Mouse (Mus musculus): Measurements from ENCODE around the gene Rap2a. TPM values are rescaled to one million over a fixed set of nuclear protein-coding genes. Genes with fewer than 3 reads are reported as not detected.
A peak's percentile ranks its signal among the peaks of the same experiment; 100 is the strongest.

Gene Rap2a
- total and polyA plus RNA-seq, 3 experiments: 1.3 to 1.5 (median 1.4) TPM

DNA sequence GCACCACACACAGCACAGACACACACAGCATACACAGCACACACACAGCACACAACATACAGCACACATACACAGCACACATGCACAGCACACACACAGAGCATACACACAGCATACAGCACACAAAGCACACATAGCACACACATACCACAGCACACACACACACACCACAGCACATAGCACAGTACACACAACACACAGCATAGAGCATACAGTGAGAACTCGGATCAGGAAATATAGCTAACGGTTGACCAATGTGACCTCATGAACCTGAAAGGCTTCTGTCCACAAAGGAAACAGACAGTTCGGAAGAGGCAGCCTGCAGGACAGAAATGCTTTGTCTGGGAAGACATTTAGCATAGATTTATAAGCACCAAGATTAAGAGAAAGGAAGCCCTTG is 61.4 kb downstream of the Rap2a start:
- no peak overlapping the region for H3K4me2 ChIP-seq (ENCODE audit: insufficient read depth, low read depth, poor library complexity, severe bottlenecking)
- H3K27me3 ChIP-seq (replicated peaks): no peaks in the 10 kb centered on the region
- H3K36me3 ChIP-seq (replicated peaks in 1 of 2; ENCODE audit: control insufficient read depth in 1 of 2, insufficient read depth in 1 of 2, low read length in 1 of 2): no peaks in the 10 kb centered on the region
- peak overlapping the region in 1 of 3 experiments; percentile 6 for H3K4me3 ChIP-seq (replicated peaks in 1 of 3; ENCODE audit: low read depth in 2 of 3, low read length in 2 of 3, poor library complexity in 1 of 3)
- TF ChIP-seq ZC3H11A (IDR thresholded peaks at IDR 0.05; ENCODE audit: low read depth, low read length): no peak
- no peak for TF ChIP-seq ELF1 (IDR thresholded peaks at IDR 0.05; ENCODE audit: low read depth, low read length)
- TF ChIP-seq CHD2 (IDR thresholded peaks at IDR 0.05; ENCODE audit: low read length): no peak
- no peak for TF ChIP-seq SIN3A (IDR thresholded peaks at IDR 0.05; ENCODE audit: low read length)
- TF ChIP-seq GABPA (IDR thresholded peaks at IDR 0.05; ENCODE audit: insufficient replicate concordance, low read depth, low read length): no peak
- no peak for TF ChIP-seq POLR2AphosphoS2 (IDR thresholded peaks at IDR 0.05; ENCODE audit: low read depth, low read length)
- TF ChIP-seq MYC (IDR thresholded peaks at IDR 0.05; ENCODE audit: low read depth, low read length): no peak
- no peak for TF ChIP-seq CTCF (conservative IDR thresholded peaks at IDR 0.05 in 1 of 2, IDR thresholded peaks at IDR 0.05 in 1 of 2; ENCODE audit: low read depth in 2 of 2, low read length in 2 of 2)
- TF ChIP-seq KAT2A (IDR thresholded peaks at IDR 0.05; ENCODE audit: insufficient replicate concordance, low read length): no peak
- no peak for TF ChIP-seq ETS1 (conservative IDR thresholded peaks at IDR 0.05; ENCODE audit: low read depth, low read length)
- no peak for TF ChIP-seq ZKSCAN1 (IDR thresholded peaks at IDR 0.05; ENCODE audit: borderline replicate concordance, low read depth, low read length)
- no peaks in the 10 kb centered on the region for H3K9me3 ChIP-seq (replicated peaks; ENCODE audit: low read length)
- DNase-seq (ENCODE audit: extremely low read depth): no peak
- H3K9ac ChIP-seq (ENCODE audit: insufficient read depth, low read depth): no peak overlapping the region
- peaks cover 11 to 14% of the 10 kb centered on the region in 2 experiments for H3K4me1 ChIP-seq (ENCODE audit: control insufficient read depth in 1 of 2, insufficient read depth in 2 of 2)
- no peaks in the 10 kb centered on the region for H3K79me2 ChIP-seq (replicated peaks; ENCODE audit: control insufficient read depth, extremely low read depth, insufficient read depth, poor library complexity, severe bottlenecking)
- dilution Hi-C loops (cut with MboI; ENCODE audit: extremely low pct_ligation_motif_present, extremely low pct_unique_long_range_greater_than_20kb, low sequenced_read_pairs) (no loop called here), in situ Hi-C loops (cut with MboI; ENCODE audit: low pct_ligation_motif_present, low pct_unique_long_range_greater_than_20kb, low sequenced_read_pairs) (no loop called here)
- no peak overlapping the region for H3K27ac ChIP-seq (ENCODE audit: insufficient read depth, low read depth)

GRCm38 (mm10) chr14:120542445-120542844 is 64.2 kb downstream of the Rap2a start:
- Histone ChIP-seq H3K36me3 (replicated peaks in 1 of 2; ENCODE audit: control insufficient read depth in 1 of 2, insufficient read depth in 1 of 2, low read length in 1 of 2) (no peaks in the 10 kb centered on the region), H3K4me2 (ENCODE audit: insufficient read depth, low read depth, poor library complexity, severe bottlenecking) (no peak overlapping the region), H3K79me2 (replicated peaks; ENCODE audit: control insufficient read depth, extremely low read depth, insufficient read depth, poor library complexity, severe bottlenecking) (no peaks in the 10 kb centered on the region), H3K9me3 (replicated peaks; ENCODE audit: low read length) (no peaks in the 10 kb centered on the region), H3K9ac (ENCODE audit: insufficient read depth, low read depth) (no peak overlapping the region), H3K4me1 (ENCODE audit: control insufficient read depth in 1 of 2, insufficient read depth in 2 of 2) (peaks cover 7 to 11% of the 10 kb centered on the region in 2 experiments), H3K4me3 (replicated peaks in 1 of 3; ENCODE audit: low read depth in 2 of 3, low read length in 2 of 3, poor library complexity in 1 of 3) (no peak overlapping the region), H3K27me3 (replicated peaks) (no peaks in the 10 kb centered on the region), H3K27ac (ENCODE audit: insufficient read depth, low read depth) (no peak overlapping the region)
- in situ Hi-C loops (cut with MboI; ENCODE audit: low pct_ligation_motif_present, low pct_unique_long_range_greater_than_20kb, low sequenced_read_pairs): no loop called here
- dilution Hi-C loops (cut with MboI; ENCODE audit: extremely low pct_ligation_motif_present, extremely low pct_unique_long_range_greater_than_20kb, low sequenced_read_pairs): no loop called here
- DNase-seq (ENCODE audit: extremely low read depth): no peak
- TF ChIP-seq CHD2 (IDR thresholded peaks at IDR 0.05; ENCODE audit: low read length) (no peak), NELFE (IDR thresholded peaks at IDR 0.05; ENCODE audit: low read depth, low read length) (no peak), MEF2A (IDR thresholded peaks at IDR 0.05; ENCODE audit: borderline replicate concordance, low read depth, low read length) (no peak), TCF12 (IDR thresholded peaks at IDR 0.05; ENCODE audit: low read depth, low read length) (no peak), ETS1 (conservative IDR thresholded peaks at IDR 0.05; ENCODE audit: low read depth, low read length) (no peak), E2F4 (IDR thresholded peaks at IDR 0.05; ENCODE audit: insufficient replicate concordance, low read depth, low read length) (no peak), RCOR1 (conservative IDR thresholded peaks at IDR 0.05; ENCODE audit: low read depth, low read length) (no peak), CTCF (conservative IDR thresholded peaks at IDR 0.05 in 1 of 2, IDR thresholded peaks at IDR 0.05 in 1 of 2; ENCODE audit: low read depth in 2 of 2, low read length in 2 of 2) (no peak), PAX5 (IDR thresholded peaks at IDR 0.05; ENCODE audit: low read length) (no peak), HCFC1 (IDR thresholded peaks at IDR 0.05; ENCODE audit: low read depth, low read length) (no peak), MXI1 (IDR thresholded peaks at IDR 0.05; ENCODE audit: low read depth, low read length) (no peak), CHD1 (IDR thresholded peaks at IDR 0.05; ENCODE audit: low read depth, low read length) (no peak), NRF1 (IDR thresholded peaks at IDR 0.05; ENCODE audit: low read depth, low read length) (no peak), RAD21 (IDR thresholded peaks at IDR 0.05; ENCODE audit: low read depth, low read length) (no peak)

Data from CH12.LX (cell line).